Mouse (Mus musculus) forebrain, embryonic 10.5 days (tissue): ENCODE data around the gene Gm45717. TPM values are rescaled to one million over a fixed set of nuclear protein-coding genes. Genes with fewer than 3 reads are reported as not detected.
A peak's percentile ranks its signal among the peaks of the same experiment; 100 is the strongest.

Source experiments
- DNase-seq: peaks from one replicate; pipeline ENCODE4 v3.0.0-alpha.2; 2017; ENCODE audit warnings: low spot score; ENCODE audit errors: extremely low spot score
- H3K27ac ChIP-seq: fragments of 300-500 bp; sonication (generic); 2 replicates; pipeline ENCODE4 v1.5.1; 2016; ENCODE audit warnings: mild to moderate bottlenecking
- H3K27me3 ChIP-seq: fragments of 300-500 bp; sonication (generic); 2 replicates; pipeline ENCODE4 v1.6.1; 2016; ENCODE audit warnings: mild to moderate bottlenecking; ENCODE audit not compliant: poor library complexity, severe bottlenecking
- H3K36me3 ChIP-seq: fragments of 300-500 bp; sonication (generic); replicated peaks from 2 replicates; pipeline ENCODE4 v1.6.1; 2016; ENCODE audit warnings: mild to moderate bottlenecking, moderate library complexity
- H3K4me1 ChIP-seq: fragments of 300-500 bp; sonication (generic); 2 replicates; pipeline ENCODE4 v1.6.1; 2016
- H3K4me3 ChIP-seq: fragments of 300-500 bp; sonication (generic); 2 replicates; pipeline ENCODE4 v1.5.1; 2016; ENCODE audit warnings: mild to moderate bottlenecking, moderate library complexity
- H3K9me3 ChIP-seq: fragments of 300-500 bp; sonication (generic); 2 replicates; pipeline ENCODE4 v1.6.1; 2016; ENCODE audit warnings: mild to moderate bottlenecking, moderate library complexity
- WGBS: fragments of 180-500 bp; shearing (Covaris S2); methylation state at CpG from one replicate; pipeline ENCODE4 v1.1.7; 2016; 5-methylcytosine and 5-hydroxymethylcytosine counted together
- polyA plus RNA-seq: library from polyadenylated mRNA; unstranded; fragments of >200 nt; fragmentation: Nextera tagmentation; extraction: Ambion mirVana; gene quantifications from 2 replicates; pipeline ENCODE4 v1.2.1, GENCODE M21; 2016

The Gm45717 gene
- polyA plus RNA-seq, 1 experiment from 2014 or later: 0.33 TPM

DNA sequence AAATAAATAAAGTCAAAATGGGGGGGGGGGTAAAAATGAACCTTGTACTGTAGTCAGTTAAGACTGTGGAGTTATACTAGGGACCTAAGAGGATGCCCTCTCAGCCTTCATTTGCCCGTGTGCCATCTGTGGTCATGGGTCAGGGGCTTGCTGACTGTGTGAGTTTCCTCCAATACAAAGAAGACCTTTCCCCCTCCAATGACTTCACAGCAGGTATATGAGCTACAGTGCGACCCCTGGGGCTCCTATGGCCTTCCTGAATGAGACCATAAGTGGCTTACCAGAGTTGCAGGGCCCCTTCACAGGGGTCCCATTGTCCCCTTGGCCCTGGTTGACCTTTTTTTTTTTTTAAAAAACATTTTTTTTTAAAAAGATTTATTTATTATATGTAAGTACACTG, 5.7 kb upstream of the Gm45717 start:
- no peak for DNase-seq
- Histone ChIP-seq H3K9me3 (no peaks in the 10 kb centered on the region), H3K4me1 (peaks cover 45% of the 10 kb centered on the region), H3K36me3 (no peaks in the 10 kb centered on the region), H3K27ac (no peak overlapping the region), H3K4me3 (no peak overlapping the region), H3K27me3 (peaks cover 21% of the 10 kb centered on the region)
- WGBS: 61% methylated on average over 2 of the region's 2 CpGs

DNA sequence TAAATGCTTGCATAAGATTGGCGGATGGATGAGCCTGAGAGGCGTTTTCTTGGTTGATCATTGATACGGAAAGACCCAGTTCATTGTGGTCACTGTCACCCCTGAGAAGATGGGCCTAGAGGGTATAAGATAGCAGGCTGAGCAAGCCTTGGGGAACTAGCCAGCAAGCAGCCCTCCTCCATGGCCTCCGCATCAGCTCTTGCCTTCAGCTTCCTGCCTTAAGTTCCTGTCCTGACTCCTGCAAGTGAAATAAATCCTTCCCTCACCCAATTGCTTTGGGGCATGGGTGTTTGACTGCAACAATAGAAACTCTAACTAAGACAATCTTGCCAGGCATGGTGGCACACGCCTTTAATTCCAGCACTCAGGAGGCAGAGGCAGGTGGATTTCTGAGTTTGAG, 4.3 kb upstream of the Gm45717 start:
- H3K4me3 ChIP-seq: no peak overlapping the region
- H3K9me3 ChIP-seq: no peaks in the 10 kb centered on the region
- H3K27ac ChIP-seq: no peak overlapping the region
- DNase-seq: no peak
- peaks cover 59% of the 10 kb centered on the region for H3K4me1 ChIP-seq
- H3K27me3 ChIP-seq: peaks cover 28% of the 10 kb centered on the region
- no peaks in the 10 kb centered on the region for H3K36me3 ChIP-seq
- WGBS: 48% methylated on average over 5 of the region's 5 CpGs

DNA sequence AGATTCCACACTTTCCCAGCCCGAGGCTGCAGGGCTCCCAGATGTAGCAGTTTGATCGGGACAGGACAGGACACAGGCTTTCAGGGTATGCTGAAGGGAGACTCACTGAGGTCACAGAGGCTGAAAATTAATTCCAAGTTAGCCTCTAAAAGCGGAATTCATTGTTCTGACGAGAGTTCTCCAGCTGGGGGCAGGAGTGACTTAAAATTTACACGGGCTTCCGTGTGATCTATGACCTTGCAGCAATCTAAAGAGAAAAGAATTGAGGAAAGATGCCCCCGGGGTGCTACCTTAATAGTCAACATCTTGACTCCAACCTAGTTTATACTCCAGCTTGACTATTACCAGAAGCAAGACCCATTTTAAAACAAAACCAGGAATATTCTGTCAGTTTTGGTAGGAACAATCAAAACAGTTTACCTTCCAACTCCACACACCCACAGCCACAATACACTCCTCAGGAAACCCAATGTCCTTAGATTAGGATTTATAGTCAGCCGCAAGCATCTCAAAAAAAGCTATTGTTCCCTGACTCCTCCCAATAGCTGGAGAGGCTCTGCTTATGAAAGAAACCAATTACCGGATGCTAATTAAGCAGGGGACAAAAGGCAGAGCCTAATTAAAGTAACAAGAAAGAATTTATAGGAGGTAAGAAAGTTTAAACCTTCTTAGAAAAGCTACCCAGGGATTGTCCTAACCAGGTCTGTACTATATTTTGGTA, 3.6 kb upstream of the Gm45717 start:
- peaks cover 28% of the 10 kb centered on the region for H3K27me3 ChIP-seq
- 2% methylated on average over 9 of the region's 9 CpGs for WGBS
- peak overlapping the region; percentile 9; the same call in 1 of the 2 replicates for H3K4me3 ChIP-seq
- H3K9me3 ChIP-seq: no peaks in the 10 kb centered on the region
- H3K36me3 ChIP-seq: no peaks in the 10 kb centered on the region
- peaks cover 66% of the 10 kb centered on the region for H3K4me1 ChIP-seq
- peak overlapping the region; percentile 52; the same call in 1 of the 2 replicates for H3K27ac ChIP-seq
- DNase-seq: no peak

DNA sequence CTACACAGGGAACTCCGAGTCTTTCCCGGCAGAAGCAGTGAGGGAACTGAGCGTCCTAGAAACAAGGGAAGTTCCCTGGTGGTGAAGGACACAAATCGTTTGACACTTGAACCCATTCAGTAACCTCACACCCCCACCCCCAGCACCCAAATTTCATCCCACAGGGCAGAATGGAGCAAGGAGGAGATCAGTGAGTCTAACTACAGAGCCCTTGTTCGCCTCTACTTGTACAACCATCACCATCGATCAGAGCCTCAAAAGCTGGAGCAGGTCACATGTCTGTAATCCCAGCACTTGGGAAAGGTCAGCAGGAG, 776 bp upstream of the Gm45717 start:
- Histone ChIP-seq H3K4me1 (peaks cover 72% of the 10 kb centered on the region), H3K27me3 (peaks cover 28% of the 10 kb centered on the region), H3K36me3 (peaks cover 7% of the 10 kb centered on the region), H3K4me3 (0 out of 2 replicates have a peak overlapping the region, but pooled peaks have one; percentile 56), H3K27ac (peak overlapping the region; percentile 81), H3K9me3 (no peaks in the 10 kb centered on the region)
- 54% methylated on average over 6 of the region's 6 CpGs for WGBS
- no peak for DNase-seq

DNA sequence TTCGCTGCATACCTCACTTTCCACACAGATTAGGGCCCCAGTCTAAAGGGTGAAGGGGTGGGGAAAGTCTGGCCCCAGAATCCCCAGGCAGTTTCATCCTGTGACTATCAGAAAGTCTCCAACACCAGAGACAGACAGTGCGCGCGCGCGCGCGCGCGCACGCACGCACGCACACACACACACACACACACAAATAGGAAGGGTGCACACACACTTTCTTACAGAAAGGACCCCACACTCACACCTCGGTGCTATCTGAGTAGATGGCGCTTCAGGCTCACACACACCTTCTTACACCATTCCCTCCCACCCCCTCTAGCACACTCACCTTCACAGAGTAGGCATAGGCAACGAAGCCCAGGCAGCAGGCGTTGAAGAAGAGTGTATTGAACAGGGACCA, 395 bp downstream of the Gm45717 start:
- Histone ChIP-seq H3K27me3 (peaks cover 28% of the 10 kb centered on the region), H3K4me1 (peaks cover 84% of the 10 kb centered on the region), H3K36me3 (peaks cover 7% of the 10 kb centered on the region), H3K9me3 (no peaks in the 10 kb centered on the region), H3K27ac (peak overlapping the region; percentile 81), H3K4me3 (peak overlapping the region; percentile 56)
- WGBS: 4% methylated on average over 17 of the region's 17 CpGs
- no peak for DNase-seq

DNA sequence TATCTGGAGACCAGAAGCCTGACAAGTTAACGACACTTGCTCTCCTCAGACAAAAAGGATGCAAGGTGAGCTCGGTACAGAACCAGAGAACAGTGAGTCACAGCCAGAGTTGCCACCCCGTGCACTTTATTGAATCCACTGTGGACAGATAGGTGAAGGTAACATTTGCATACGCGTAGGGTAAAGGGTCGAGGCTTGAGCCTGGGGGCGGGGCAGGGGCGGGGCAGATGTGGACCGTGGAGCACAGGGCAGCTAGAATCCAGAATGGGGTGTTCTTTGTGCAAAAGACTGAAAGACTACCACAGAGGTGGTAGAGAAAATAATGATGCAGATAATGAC, 1.0 kb downstream of the Gm45717 start:
- Histone ChIP-seq H3K9me3 (no peaks in the 10 kb centered on the region), H3K27ac (peak overlapping the region; percentile 37), H3K4me1 (peaks cover 84% of the 10 kb centered on the region), H3K4me3 (peak overlapping the region; percentile 56), H3K36me3 (peaks cover 13% of the 10 kb centered on the region), H3K27me3 (peaks cover 28% of the 10 kb centered on the region)
- 10% methylated on average over 9 of the region's 9 CpGs for WGBS
- DNase-seq: no peak

DNA sequence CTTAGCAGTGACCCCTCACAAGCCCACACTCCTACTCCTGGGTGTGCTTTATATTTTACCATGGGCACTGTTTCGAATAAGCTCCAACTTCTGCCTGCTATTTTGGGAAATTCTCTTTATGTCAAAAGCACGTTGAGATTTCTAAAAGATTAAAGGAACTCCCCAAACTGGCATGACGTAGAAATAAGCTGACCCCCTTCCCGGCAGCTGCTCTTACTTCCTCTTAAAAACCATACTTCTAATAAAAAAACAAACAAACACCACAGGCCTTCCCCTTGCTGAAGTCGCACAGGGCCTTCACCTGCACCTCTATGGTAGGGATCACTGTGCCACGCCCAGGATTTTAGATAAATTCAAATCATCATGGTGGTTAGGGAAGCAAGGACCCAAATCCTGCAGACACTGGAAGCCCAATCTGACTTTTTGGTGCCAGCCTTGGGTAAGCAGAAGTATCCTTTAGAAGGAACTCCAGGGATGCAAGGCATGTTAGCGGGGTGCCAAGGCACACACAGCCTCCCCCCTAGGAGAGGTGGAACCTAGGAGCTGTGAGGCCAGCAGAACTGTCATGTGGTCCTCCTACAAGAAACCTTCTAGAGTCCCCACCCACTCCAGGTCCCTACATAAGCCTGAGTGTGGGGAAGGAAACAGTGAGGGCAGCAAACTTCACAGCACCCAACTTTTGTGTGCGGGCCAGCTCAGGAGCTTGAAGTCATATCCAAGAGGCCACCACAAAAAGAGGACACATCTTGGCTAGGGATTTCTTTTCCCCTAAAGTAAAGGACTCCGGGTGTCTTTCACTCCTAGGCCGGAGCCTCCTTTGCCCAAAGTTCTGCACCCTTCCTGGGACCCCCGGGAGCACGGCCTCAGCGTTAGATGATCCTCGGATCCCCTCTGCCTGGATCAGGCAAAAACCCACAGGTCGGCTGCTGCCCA, 1.7 kb downstream of the Gm45717 start:
- peak overlapping the region; percentile 37 for H3K27ac ChIP-seq
- WGBS: 71% methylated on average over 15 of the region's 15 CpGs
- peaks cover 19% of the 10 kb centered on the region for H3K36me3 ChIP-seq
- H3K4me3 ChIP-seq: peak overlapping the region; percentile 56
- no peak for DNase-seq
- H3K9me3 ChIP-seq: no peaks in the 10 kb centered on the region
- peaks cover 28% of the 10 kb centered on the region for H3K27me3 ChIP-seq
- H3K4me1 ChIP-seq: peaks cover 79% of the 10 kb centered on the region

DNA sequence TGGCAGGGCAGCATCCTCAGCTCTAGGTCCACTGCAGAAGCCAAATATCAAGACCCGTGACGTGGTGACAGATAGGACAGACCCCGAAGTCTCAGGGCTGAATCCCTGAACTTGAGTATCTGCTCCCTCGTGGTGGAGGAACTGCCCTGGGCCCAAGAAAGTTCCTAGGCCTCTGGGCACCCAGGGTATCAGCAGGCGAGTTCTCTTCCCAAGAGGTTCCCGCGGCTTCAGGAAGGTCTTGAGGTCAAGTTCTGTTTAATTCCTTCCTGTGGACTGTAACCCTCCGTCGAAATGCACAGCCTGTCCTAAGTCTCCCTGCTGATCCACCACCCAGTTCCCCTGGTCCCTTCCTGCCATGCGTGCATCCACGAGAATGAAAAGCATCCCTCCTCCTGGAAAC, 2.6 kb downstream of the Gm45717 start:
- Histone ChIP-seq H3K27me3 (peaks cover 22% of the 10 kb centered on the region), H3K27ac (no peak overlapping the region), H3K36me3 (peaks cover 28% of the 10 kb centered on the region), H3K4me1 (peaks cover 70% of the 10 kb centered on the region), H3K4me3 (no peak overlapping the region), H3K9me3 (no peaks in the 10 kb centered on the region)
- 93% methylated on average over 11 of the region's 11 CpGs for WGBS
- DNase-seq: no peak

DNA sequence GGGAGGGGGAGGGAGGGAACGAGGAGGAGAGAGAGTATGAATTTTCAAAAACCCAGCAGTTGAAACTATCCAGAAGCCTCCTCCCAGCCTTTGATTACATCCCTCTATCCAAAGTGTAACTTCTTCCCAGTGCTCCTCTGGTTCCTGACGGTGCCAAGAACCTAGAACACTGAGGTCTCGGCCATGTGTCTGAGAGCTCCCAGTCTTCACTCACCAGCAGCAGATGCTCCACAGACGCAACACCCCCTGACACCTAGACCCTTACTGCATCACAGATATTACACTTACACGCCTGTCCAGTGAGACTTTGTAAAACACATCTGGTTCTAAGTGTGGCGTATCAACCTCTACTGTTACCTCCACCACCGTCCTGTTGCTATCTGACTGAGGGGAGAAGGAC, 3.3 kb downstream of the Gm45717 start:
- H3K27me3 ChIP-seq: peaks cover 15% of the 10 kb centered on the region
- WGBS: 89% methylated on average over 7 of the region's 7 CpGs
- no peak for DNase-seq
- H3K36me3 ChIP-seq: peaks cover 35% of the 10 kb centered on the region
- no peak overlapping the region for H3K4me3 ChIP-seq
- H3K9me3 ChIP-seq: no peaks in the 10 kb centered on the region
- no peak overlapping the region for H3K27ac ChIP-seq
- H3K4me1 ChIP-seq: peaks cover 67% of the 10 kb centered on the region

DNA sequence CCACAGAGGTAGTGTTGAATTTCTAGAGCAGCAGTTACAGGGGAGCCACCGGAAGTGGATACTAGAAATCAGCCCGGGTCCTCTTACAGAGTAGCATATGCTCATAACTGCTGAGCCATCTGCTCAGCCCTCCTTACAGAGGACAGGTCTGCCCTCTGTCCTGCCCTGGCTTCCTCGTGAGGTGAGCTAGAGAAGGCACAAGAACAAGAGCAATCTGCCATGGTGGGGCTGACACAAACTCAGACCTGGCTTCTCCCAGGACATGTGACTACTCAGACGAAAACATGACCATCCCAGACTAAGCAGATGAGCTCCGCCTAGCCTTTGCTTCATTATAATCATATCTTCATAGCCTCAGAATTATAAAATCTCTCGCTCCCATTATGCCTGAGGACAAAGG, 4.0 kb downstream of the Gm45717 start:
- Histone ChIP-seq H3K36me3 (peaks cover 42% of the 10 kb centered on the region), H3K4me1 (peaks cover 64% of the 10 kb centered on the region)
- WGBS: 84% methylated on average over 6 of the region's 6 CpGs

DNA sequence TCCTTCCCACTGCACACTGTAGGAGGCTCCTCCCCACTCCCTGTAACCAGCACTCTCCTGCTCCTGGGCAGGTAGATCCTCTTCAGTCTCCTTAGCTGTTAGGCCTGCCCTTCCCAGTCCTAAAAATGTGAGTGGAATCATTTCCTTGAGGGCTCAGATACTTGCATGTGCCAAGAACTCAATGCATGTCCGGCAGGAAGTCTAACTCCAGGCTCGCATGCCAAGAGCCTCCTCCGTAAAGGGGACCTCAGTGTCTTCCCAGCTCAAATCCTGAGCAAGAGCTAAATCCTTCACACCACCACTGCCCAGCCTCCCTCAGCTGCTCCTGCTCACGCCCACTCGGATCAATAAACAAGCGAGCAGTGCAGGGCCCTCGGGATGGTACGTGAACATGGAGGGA, 4.7 kb downstream of the Gm45717 start:
- Histone ChIP-seq H3K4me1 (peaks cover 59% of the 10 kb centered on the region), H3K27me3 (peaks cover 3% of the 10 kb centered on the region; the same call in 1 of the 2 replicates), H3K27ac (peak overlapping the region; percentile 70), H3K9me3 (no peaks in the 10 kb centered on the region), H3K4me3 (no peak overlapping the region), H3K36me3 (peaks cover 49% of the 10 kb centered on the region)
- DNase-seq: no peak
- 57% methylated on average over 8 of the region's 8 CpGs for WGBS

More for the DNA sequence above, 4.0 kb downstream of the Gm45717 start:
- no peak for DNase-seq
- H3K9me3 ChIP-seq: no peaks in the 10 kb centered on the region
- H3K4me3 ChIP-seq: no peak overlapping the region
- peaks cover 9% of the 10 kb centered on the region for H3K27me3 ChIP-seq
- no peak overlapping the region for H3K27ac ChIP-seq

DNA sequence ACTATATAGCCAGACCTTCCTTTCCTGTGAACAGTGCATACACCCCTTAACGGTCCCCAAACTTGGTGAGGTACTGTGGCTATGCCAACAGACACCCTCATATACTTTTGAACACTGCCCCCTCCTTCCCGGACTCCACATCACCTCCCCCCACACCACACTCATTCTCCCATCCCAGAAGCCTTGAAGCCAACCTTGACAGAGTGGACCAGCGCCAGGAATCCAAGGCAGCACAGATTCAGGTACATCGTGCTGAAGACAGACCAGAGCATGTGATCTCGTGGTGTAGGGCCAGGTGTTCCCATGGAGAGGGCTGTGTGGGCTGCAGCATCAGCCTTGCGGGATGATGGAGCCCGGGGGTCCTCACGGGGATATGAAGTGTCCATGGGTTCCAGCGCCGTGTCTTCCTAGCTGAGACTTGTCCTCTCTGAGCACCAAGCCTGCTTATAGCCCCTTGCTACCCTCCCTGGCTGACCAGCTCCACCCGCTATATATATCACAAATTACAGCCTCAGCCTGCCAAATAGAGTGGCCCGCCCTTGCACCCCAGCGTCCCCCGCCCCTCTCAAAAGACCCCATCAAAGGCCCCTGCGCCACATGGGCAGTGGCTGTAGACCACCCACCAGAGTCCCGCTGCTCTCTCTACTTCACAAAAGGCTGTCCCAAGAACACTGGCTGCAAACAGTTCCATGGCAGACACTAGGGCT, 5.8 kb downstream of the Gm45717 start, which contains the start of gene Ifitm5:
TSS of gene Ifitm5 (minus strand) at position 468 of the 707 bp plus-strand sequence.
- Histone ChIP-seq H3K9me3 (no peaks in the 10 kb centered on the region), H3K36me3 (peaks cover 58% of the 10 kb centered on the region), H3K4me3 (no peak within 1 kb of the TSS), H3K4me1 (peaks cover 48% of the 10 kb centered on the region), H3K27me3 (no peaks in the 10 kb centered on the region), H3K27ac (peak within 1 kb of the TSS; percentile 70)
- WGBS: 80% methylated on average over 16 of the region's 16 CpGs
- DNase-seq: no peak
